Mouse (Mus musculus) c-Kit-positive CD71-positive TER-119-positive erythroid progenitor cells, embryonic 14.5 days (primary cell): ENCODE data around the gene Siglec1.
"Not testable (repeated sequence)": the region's sequence is repeated elsewhere in the genome, so short reads cannot be mapped to it uniquely, and the experiment has no call there.

ENCODE experiments used
- DNase-seq: peaks from one replicate; pipeline ENCODE4 v3.0.0-alpha.2; 2013; ENCODE audit warnings: low spot score

Siglec1 gene

DNA sequence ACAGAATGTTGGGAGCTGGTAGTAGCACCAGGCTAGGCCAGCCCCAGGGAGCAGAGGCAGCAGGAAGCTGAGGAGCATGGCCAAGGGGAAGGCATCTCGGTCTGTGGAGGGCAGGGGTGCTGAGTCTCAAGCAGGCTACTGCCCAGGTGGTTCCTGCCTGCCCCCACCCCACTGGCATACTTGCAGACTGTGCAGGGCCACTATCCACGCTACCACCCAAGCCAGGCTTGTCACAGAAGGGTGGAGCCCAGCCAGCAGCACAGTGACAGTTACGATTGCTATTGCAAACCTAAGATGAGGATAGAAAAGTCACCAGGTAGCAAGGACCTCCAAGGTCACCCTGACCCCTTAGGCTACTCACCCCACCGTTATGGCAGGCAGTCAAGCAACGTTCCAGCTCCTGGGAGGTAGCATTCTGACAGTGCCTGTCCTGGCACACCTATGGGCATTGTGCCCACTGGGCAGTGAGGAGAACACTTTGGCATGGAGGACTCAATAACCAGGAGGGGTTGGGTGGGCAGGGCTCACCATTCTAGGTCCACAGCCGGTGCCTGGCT is 33.6 kb downstream of the Siglec1 start:
- no peak for DNase-seq

DNA sequence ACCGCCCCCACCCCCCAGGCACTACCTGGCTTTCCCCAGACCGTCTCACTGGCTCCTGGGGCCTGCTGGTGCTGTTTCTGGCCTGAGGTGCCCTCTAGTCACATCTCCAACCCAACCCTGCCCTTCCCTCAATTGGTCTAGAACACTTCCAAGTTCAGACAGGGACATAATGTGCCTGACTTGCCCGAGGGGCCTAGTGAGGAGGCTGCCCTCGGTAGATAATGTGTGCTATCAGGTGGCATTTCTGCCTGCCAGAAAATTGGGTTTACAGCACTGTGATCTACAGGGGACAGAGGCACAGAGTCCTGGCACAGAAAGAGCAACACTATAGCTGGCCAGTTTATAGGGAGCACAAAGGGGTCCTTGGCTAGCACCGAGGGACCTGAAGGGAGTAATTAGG is 34.5 kb downstream of the Siglec1 start:
- DNase-seq = peak; percentile 57

DNA sequence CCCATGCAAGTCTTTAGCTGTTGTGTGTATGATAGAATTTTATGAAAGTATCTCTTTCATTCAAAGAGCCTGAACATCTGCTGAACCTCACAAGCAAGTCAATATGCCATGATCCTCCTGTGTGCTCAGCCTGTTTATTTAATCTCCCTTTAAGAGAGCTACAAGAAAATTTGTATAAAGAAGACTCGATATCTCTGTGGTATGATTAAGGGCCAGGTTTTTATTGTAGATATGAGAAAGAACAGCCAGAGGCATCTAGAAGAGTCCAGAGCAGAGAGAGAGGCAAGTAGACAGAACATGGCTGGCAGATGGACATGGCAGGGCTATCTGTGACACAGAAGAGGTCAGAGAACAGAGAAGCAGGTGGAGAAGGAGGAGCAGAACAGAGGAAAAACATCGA is 40.5 kb downstream of the Siglec1 start:
- no peak for DNase-seq

DNA sequence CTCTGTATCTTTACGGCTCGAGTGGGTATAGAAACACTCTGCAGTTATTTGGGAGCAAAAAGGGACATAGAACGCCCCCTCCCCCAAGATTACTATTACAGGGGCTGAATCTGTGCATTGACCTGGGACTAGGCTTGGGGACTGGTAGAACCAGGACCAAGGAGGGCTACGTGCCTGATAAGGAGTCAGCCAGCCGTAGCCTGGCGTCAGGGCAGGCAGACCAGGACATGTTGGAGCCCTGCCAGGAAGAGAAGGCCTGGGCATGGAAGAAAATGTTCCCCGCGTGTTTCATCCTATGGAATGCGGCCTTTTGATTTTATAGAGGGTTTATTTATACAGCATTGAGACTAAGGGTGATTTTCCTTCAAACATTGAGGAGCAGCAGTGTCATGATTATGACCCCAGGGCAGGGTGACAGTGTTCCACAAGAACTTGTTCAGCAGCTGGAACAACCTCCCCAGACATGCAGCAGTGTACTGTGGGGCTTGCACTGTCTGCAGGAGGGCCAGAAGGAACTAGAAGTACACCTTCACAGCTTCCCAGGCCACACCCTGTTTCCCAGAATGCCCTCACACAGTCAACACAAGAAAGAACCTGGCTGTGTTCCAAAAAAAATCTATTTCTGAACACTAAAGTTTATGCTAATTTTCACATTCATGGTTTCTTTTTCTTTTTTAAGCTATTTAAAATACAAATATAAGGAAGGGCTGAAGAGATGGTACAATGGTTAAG is 41.4 kb downstream of the Siglec1 start:
- no peak for DNase-seq

DNA sequence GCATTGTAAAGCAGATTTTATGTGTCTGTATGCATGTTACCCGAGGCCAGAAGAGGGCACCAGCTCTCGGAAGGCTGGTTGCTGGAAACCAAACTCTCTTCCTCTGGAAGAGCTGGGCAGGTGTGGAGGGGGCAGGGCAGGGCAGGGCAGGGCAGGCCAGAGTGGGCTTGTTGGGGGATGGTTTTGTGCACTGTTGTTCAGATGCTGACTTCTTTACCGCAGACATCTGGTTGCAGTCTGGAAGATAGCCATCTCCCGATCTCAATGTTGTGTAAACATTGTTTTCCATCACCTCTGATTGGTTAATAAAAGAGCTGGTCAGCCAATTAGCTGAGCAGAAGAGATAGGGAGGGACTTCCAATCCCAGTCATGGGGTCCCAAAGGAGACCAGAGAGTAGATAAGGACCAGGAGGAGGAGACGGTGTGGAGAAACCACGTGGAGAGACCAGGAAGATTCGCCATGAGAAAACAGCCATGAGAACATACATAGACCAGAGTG is 42.2 kb downstream of the Siglec1 start:
- no peak for DNase-seq

DNA sequence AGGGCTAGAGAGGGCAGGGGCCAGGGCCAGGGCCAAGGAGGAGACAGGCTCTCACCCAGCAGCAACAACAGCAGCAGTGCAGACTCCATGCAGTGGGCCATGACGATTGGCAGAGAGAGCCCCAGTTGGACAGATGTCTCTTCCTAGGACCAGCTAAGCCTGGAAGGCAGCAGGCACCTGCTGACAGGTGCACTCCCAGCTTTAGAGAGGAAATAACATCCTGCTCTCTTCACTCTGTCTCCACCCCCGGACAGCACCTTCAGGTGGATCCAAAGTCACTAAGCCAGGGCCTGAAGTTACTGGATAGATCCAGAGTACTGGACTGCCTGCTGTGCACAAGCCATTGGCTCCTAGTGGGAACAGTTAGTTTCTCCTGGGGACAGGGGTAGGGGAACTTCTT is 43.6 kb downstream of the Siglec1 start, which contains the start of gene Gfra4:
Gfra4 (minus strand) TSS at position 101 of the 400 bp plus-strand sequence.
- DNase-seq = no peak

DNA sequence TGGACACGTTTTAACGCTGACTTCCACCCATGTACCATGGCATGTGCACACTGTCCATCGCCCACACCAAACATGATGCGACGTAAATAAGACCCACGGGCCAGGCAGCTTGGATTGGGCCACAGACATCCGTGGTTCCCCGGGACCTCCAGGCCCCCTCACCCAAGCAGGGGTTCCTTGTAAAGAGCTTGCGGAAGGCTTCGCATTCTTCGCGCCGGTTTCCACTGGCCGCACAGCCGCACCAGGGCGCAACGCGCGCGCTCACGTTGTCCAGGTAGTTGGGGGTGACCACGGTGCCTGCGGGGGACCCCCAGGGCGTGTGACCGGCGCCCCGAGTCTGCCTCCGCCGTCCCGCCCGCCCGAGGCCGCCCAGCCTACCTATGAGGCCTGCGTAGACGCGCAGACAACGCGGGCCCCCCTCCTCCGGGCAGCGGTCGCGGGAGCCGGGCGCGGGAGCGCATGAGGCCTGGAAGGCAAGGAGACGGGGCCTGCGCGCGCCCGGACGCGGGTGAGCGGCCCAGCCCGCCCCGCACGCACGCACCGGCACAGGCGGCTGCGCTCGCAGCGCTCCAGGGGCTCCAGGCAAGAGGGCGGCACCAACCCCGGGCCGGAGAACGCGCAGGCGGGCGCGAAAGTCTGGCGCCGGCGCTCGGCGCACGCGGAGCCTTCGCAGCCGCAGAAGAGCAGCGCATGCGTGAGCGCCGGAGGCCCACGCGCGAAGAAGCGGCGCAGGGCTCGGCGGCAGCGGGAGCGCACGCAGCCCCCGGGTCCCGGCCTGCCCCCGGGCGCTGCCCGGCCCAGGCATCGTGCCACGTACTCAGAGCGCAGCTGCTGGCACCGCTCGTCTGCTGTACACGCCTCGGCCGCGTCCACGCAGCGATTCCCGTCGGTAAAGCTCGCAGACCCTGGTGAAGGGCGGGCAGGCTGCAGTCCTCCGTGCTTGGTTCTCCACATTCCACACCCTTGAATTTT is 45.4 kb downstream of the Siglec1 start:
- DNase-seq = no peak

DNA sequence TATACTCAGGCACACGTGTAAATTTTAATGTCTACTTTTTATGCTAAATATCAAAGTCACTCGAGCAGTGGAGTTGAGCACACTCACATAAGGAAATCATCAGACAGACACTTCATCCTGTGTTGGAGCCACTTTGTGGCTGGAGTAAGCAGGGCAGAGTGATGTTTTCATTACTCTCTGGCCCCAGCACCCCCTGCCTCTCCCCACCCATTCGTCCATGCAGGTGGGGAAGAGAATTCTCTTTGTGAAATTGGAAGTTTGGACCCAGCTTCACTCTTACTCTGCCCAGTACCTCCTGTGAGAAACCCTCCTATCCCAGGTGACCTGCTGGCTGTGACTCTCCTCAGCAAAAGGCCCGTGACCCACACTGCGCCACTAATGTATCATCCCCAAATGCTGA is 47.9 kb downstream of the Siglec1 start:
- no peak for DNase-seq

DNA sequence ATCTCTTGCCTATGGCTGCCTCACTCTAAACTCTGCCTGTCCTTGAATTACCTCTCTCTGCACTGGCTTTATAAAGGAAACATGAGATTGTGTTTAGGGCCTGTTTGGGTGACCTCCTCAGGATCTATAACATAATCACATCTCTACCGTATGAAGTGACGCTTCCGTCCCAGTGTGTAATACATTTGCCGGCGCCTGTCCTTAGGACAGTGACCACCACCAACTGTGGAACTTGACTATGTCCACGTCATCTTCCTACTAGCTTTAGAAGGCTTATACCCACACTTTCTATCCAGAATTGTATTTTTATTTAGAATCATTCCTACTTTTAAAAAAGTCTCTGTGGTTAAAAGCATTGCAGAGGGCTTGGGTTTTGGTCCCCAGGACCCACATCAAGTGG is 48.4 kb downstream of the Siglec1 start:
- DNase-seq = no peak

DNA sequence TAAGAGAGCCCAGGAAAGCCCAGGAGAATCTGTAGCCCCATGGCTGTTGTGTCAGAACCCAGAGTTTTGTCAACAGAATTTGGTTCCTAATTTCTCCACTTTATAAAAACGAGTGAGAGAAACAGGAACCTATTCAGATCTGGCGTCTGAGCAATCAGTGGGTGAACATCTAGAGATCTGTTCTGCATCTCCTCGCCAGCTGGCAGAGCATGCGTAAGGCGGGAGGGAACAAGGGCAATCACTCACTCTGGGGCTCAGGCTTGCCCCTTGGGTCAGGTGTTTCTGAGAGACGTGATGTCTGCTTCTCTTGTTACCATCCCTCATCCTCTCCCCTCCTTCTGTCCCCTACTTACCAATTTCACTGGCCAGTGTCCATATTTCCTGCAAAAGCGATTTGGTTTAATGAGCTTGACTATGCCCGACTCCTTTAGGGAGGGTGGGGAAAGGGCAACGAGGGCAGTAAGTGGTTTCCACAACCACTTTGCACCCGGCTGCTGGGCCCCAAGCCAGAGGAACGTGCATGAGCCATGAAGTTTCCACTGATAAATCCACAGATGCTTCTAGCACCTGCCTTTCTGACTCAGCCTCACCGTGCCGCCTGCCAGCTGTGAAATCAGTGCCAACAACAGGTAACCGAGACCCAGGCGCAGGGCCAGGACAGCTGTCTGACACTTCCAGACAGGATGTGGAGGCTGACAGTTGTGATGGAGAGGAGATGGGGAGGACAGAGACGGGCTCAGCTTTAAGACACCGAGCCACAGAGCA is 49.2 kb downstream of the Siglec1 start:
- no peak for DNase-seq

DNA sequence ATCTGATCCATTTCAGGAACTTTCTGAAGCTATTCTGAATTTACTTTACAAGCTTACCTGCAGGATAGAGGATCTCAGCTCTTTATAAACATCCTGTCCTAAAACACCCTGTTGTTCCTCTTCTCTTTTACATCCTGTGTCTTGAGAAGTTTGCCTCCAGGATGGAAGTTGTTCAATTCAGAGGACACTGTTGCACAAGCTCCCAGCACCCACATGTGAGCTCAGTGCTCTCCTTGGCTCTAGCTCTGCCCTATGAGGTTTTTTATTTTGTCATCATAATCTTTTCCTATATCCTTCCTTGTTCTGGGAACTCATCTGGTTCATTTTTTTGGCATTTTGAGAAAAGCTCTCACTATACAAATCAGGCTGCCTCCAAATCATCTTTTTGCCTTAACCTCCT is 49.8 kb downstream of the Siglec1 start:
- no peak for DNase-seq

DNA sequence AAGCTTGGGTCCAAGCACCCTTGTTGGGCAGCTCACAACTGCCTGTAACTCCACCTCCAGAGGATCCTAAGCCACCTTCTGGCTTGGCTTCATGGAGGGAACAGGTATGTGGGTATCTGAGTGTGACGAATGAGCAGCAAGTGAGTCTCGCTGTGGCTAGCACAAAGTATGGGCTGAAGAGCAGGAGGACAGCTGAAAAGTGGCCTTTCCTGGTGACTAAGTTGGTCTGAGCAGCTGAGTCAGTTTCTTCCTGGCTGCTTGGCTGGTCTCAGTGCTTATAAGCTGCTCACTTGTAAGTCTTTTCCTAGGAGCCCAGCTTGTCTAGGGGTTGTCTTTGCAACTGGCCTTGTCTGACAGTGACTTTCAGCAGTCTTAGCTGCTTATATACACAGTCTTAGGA is 50.2 kb downstream of the Siglec1 start:
- no peak for DNase-seq

DNA sequence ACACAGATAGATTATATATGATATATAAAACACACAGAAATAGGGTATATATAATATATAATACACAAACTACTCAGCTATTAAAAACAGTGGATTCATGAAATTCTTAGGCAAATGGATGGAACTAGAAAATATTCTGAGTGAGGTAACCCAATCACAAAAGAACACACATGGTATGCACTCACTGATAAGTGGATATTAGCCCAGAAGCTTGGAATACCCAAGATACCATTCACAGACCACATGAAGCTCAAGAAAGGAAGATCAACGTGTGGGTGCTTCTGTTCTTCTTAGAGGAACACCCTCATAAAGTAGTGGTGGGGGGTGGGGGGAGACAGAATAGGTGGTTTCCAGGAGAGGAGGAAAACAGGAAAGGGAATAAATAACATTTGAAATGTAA is 55.2 kb downstream of the Siglec1 start:
- DNase-seq = not testable (repeated sequence)

DNA sequence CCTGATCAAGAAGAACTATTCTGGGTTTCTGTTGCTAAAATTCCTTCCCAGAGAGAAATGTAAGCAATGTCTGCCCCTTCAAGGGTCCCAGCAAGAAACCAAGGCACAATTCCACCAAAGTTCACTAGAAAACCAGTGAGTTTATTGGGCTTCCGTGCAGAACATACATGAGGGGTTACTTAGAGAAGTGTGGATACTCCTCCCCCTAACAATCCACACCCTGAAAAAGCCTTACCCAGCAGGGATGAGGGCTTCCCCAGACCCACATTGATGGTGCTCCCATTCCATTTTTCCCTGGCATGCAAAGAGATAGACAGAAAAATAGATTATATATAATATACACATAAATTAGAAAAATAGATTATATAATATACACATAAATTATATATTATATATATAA is 55.6 kb downstream of the Siglec1 start:
- no peak for DNase-seq

DNA sequence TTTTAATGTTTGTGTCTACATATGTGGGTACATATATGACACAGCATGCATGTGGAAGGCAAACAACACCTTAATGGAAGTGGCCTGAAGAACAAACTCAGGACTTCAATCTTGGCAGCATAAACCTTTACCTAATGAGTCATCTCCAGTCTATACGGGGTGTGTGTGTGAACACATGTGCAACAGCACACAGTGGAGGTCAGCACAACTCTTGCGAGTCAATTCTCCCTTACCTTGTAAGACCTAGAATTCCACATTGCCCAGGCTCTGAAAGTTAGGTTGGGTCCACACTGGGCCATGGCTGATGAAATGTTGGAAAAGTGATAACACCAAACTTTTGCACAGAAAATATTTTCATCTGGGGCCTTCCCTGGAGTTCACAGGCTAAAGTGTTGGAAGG is 56.0 kb downstream of the Siglec1 start:
- DNase-seq = no peak

DNA sequence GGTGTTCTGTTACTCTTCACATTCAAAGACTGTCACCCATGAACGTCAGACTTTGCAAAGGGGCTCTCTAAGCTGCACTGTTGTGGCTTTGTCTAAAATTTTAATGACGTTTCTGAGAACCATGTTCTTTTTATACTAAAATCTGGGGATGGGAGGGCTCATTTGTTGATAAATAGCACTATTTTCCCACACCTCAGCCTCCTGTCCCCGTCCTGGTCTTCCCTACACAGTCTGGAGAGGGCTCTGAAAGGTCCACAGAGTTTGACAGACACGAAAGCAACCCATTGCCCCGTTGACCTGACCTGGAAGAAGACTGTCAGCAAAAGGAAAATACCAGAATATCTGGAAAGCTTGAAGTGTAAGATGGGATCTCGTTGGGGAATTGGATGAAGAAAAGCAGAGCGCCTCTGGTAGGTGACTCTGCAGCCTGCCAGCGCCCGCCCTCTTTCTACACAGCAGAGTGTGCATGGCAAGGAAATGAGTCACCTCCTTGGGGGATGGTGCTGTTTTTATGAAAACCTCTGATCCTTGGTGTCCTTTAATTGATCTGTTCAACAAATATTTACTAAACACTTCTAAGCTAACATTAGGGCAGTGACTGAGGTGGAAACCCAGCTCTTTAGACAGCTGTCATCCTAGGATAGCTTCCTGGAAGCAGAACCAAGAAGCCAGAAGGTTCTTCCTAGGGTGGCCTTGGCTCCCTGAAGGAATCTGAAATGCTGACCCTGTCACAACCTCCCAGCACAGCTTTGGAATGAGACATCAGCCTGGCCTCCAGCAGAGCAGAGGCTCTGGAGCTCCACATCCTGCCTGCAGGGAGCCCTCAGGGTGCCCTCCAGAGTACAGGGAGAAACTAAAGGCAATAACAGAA is 57.3 kb downstream of the Siglec1 start:
- DNase-seq = no peak

DNA sequence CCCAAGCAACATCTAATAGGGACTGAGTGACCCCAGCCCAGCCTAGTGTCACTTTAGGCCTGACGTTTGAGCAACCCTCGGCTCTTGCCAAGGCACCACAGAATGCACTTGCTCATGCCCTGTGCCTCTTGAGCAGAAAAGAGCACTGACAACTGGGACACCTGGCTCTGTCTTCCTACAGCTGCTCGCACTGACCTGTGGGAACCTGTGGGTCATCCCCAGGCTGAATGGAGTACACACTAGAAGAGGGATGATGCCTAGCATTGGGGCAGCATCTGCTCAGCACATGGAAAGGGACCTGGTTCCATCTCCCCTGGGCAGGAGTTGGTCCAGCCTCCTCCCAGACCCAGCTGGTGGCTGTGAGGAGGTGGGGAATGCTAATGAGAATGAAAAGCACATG is 59.6 kb downstream of the Siglec1 start:
- DNase-seq = no peak

DNA sequence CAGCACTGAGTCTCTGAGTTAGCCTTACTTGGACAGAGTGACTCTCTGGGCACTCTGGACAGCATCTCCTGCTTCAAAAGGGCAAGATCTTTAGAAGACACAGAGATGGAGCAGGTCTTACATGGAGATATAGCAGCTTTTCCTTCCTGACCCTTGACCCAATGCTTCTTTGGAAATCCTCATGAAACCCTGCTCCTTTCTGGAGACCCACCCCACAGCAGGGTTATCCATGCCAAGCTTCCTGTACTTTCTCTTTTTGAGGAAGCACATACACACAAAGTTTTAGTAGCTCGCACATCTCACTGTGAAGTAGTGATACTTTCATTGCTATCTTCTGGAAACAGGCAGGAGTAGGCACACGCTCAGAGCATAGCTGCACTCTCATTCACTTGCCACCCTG is 61.3 kb downstream of the Siglec1 start:
- DNase-seq = no peak
